Comparison of ENCODE assay signal across 13 mouse cellular contexts in genomic region chr5:126008321-126008720, GRCm38 (mm10).
"Had no signal": no experiment of that assay in that cellular context is flagged by ENCODE, and none has a peak within 500 bp of the region (broad histone marks: within the 10 kb centered on the region; RNA-seq: fewer than 3 reads in every experiment).

No protein-coding gene starts in this region.

- H3K4me3 ChIP-seq: layer of hippocampus, adult 2 months; limb, embryonic 13.5 days; neural tube, embryonic 12.5 days; stomach, embryonic 15.5 days had no signal

- H3K9me3 ChIP-seq: limb, embryonic 13.5 days; neural tube, embryonic 12.5 days; stomach, embryonic 15.5 days had no signal

- H3K27ac ChIP-seq: limb, embryonic 13.5 days; liver, embryonic 14.5 days; neural tube, embryonic 12.5 days; stomach, embryonic 15.5 days had no signal

- H3K36me3 ChIP-seq: limb, embryonic 13.5 days; neural tube, embryonic 12.5 days; stomach, embryonic 15.5 days had no signal

- H3K9ac ChIP-seq: limb, embryonic 13.5 days; liver, embryonic 14.5 days; neural tube, embryonic 12.5 days; stomach, embryonic 15.5 days had no signal

- H3K27me3 ChIP-seq: limb, embryonic 13.5 days; neural tube, embryonic 12.5 days; stomach, embryonic 15.5 days had no signal

- H3K4me2 ChIP-seq: limb, embryonic 13.5 days; neural tube, embryonic 12.5 days; stomach, embryonic 15.5 days had no signal

- DNase-seq: kidney, adult 18-20 months; kidney, postnatal 10 days; kidney, postnatal 4 days; left cerebral cortex, postnatal 4 days; lung, adult 18-20 months; right cerebral cortex, postnatal 14 days; thymus, adult 2 months; thymus, postnatal 25 days had no signal

- H3K4me1 ChIP-seq: limb, embryonic 13.5 days; neural tube, embryonic 12.5 days; stomach, embryonic 15.5 days had no signal
